Mouse (Mus musculus) limb, embryonic 14.5 days (tissue): Measurements from ENCODE around the gene Pgd. TPM values are rescaled to one million over a fixed set of nuclear protein-coding genes. Genes with fewer than 3 reads are reported as not detected.

Experiments used
- ATAC-seq: fragments of 200-750 bp; cut with Nextera tagmentation; 2 replicates; pipeline ENCODE4 v1.8.0; 2017; ENCODE audit warnings: low read depth, moderate number of reproducible peaks, moderate TSS enrichment; ENCODE audit not compliant: low FRiP score
- DNase-seq: peaks from one replicate; pipeline ENCODE4 v3.0.0-alpha.2; 2015; ENCODE audit warnings: low spot score
- H3K27ac ChIP-seq: fragments of 300-500 bp; sonication (generic); replicated peaks from 2 replicates; pipeline ENCODE4 v1.5.1; 2014; ENCODE audit warnings: low read depth, mild to moderate bottlenecking, low read length, moderate library complexity, mixed read lengths
- H3K27me3 ChIP-seq: fragments of 300-500 bp; sonication (generic); 2 replicates; pipeline ENCODE4 v1.6.1; 2014; ENCODE audit warnings: low read length, mixed read lengths; ENCODE audit not compliant: control insufficient read depth, insufficient read depth
- H3K36me3 ChIP-seq: fragments of 300-500 bp; sonication (generic); 2 replicates; pipeline ENCODE4 v1.6.1; 2014; ENCODE audit warnings: mild to moderate bottlenecking, low read length, moderate library complexity, mixed read lengths; ENCODE audit not compliant: control insufficient read depth, insufficient read depth
- H3K4me1 ChIP-seq: fragments of 300-500 bp; sonication (generic); 2 replicates; pipeline ENCODE4 v1.6.1; 2014; ENCODE audit warnings: antibody characterized with exemption, low read length, mixed read lengths; ENCODE audit not compliant: control insufficient read depth, insufficient read depth
- H3K4me2 ChIP-seq: fragments of 300-500 bp; sonication (generic); replicated peaks from 2 replicates; pipeline ENCODE4 v1.6.1; 2014; ENCODE audit warnings: low read depth, mild to moderate bottlenecking, low read length, moderate library complexity; ENCODE audit not compliant: severe bottlenecking
- H3K4me3 ChIP-seq: fragments of 300-500 bp; sonication (generic); replicated peaks from 2 replicates; pipeline ENCODE4 v1.5.1; 2014; ENCODE audit warnings: low read length
- H3K9ac ChIP-seq: fragments of 300-500 bp; sonication (generic); 2 replicates; pipeline ENCODE4 v1.6.1; 2014; ENCODE audit warnings: mild to moderate bottlenecking, low read depth, low read length, moderate library complexity; ENCODE audit not compliant: severe bottlenecking
- H3K9me3 ChIP-seq: fragments of 300-500 bp; sonication (generic); 2 replicates; pipeline ENCODE4 v1.6.1; 2016; ENCODE audit warnings: low read length; ENCODE audit not compliant: control insufficient read depth
- POLR2A ChIP-seq: fragments of 200-500 bp; IDR thresholded peaks from 2 replicates; pipeline ENCODE4 v1.8.0; 2012; ENCODE audit warnings: inconsistent platforms, mild to moderate bottlenecking, moderate library complexity, borderline replicate concordance; ENCODE audit not compliant: insufficient read depth, insufficient read length; ENCODE audit errors: extremely low read depth
- WGBS: fragments of 180-500 bp; shearing (Covaris S2); extraction: QIAGEN DNeasy Blood & Tissue Kit; methylation state at CpG from one replicate; pipeline ENCODE4 v1.1.7; 2014; 5-methylcytosine and 5-hydroxymethylcytosine counted together
- polyA plus RNA-seq, 2 experiments: library from polyadenylated mRNA; depleted of rRNA in 1 of 2; stranded (reverse) in 1 of 2; unstranded in 1 of 2; fragments of >200 nt; fragmentation: Nextera tagmentation in 1 of 2; extraction: Ambion mirVana in 1 of 2; gene quantifications; 2 replicates each; pipeline versions ENCODE4 v1.2.1 to v1.2.3; 2012 to 2014

Pgd gene
- polyA plus RNA-seq, 2 experiments = 41.9 to 99.0 TPM

GRCm38 (mm10) chr4:149159891-149160290 is 6.7 kb downstream of the Pgd start:
- Histone ChIP-seq H3K27ac (no peak overlapping the region), H3K4me2 (no peak overlapping the region), H3K4me1 (no peaks in the 10 kb centered on the region), H3K27me3 (no peaks in the 10 kb centered on the region), H3K4me3 (no peak overlapping the region), H3K9me3 (no peaks in the 10 kb centered on the region), H3K36me3 (peaks cover 86% of the 10 kb centered on the region), H3K9ac (no peak overlapping the region)
- ATAC-seq (no peak), DNase-seq (no peak)
- WGBS = 88% methylated on average over 13 of the region's 13 CpGs
- no peak for TF ChIP-seq POLR2A

- no peak for ATAC-seq
- peaks cover 89% of the 10 kb centered on the region for H3K36me3 ChIP-seq
- no peak for DNase-seq
Observed at GRCm38 (mm10) chr4:149159203-149159602, 7.4 kb downstream of the Pgd start.

GRCm38 (mm10) chr4:149157415-149157973 is 9.1 kb downstream of the Pgd start:
- DNase-seq (no peak), ATAC-seq (no peak)
- H3K27me3 ChIP-seq = no peaks in the 10 kb centered on the region
- TF ChIP-seq POLR2A = no peak
- no peak overlapping the region for H3K4me2 ChIP-seq
- H3K36me3 ChIP-seq = peaks cover 98% of the 10 kb centered on the region
- no peak overlapping the region for H3K27ac ChIP-seq
- 88% methylated on average over 8 of the region's 8 CpGs for WGBS
- no peak overlapping the region for H3K4me3 ChIP-seq
- H3K4me1 ChIP-seq = no peaks in the 10 kb centered on the region
- H3K9ac ChIP-seq = no peak overlapping the region
- no peaks in the 10 kb centered on the region for H3K9me3 ChIP-seq

More at GRCm38 (mm10) chr4:149159203-149159602, 7.4 kb downstream of the Pgd start:
- Histone ChIP-seq H3K4me3 (no peak overlapping the region), H3K27ac (no peak overlapping the region), H3K4me1 (no peaks in the 10 kb centered on the region), H3K9me3 (no peaks in the 10 kb centered on the region), H3K4me2 (no peak overlapping the region), H3K27me3 (no peaks in the 10 kb centered on the region), H3K9ac (no peak overlapping the region)
- TF ChIP-seq POLR2A = no peak
- WGBS = 86% methylated on average over 2 of the region's 2 CpGs

- Histone ChIP-seq H3K4me1 (no peaks in the 10 kb centered on the region), H3K4me3 (no peak overlapping the region), H3K27ac (no peak overlapping the region), H3K9ac (no peak overlapping the region), H3K36me3 (peaks cover 100% of the 10 kb centered on the region), H3K27me3 (no peaks in the 10 kb centered on the region), H3K4me2 (no peak overlapping the region), H3K9me3 (no peaks in the 10 kb centered on the region)
- ATAC-seq = no peak
- DNase-seq = no peak
- no peak for TF ChIP-seq POLR2A
- 94% methylated on average over 6 of the region's 6 CpGs for WGBS
Observed at GRCm38 (mm10) chr4:149155711-149156110, 10.9 kb downstream of the Pgd start.

- ATAC-seq (no peak), DNase-seq (no peak)
- no peaks in the 10 kb centered on the region for H3K27me3 ChIP-seq
- no peaks in the 10 kb centered on the region for H3K4me1 ChIP-seq
- H3K4me2 ChIP-seq = no peak overlapping the region
- TF ChIP-seq POLR2A = no peak
- no peak overlapping the region for H3K9ac ChIP-seq
- 97% methylated on average over 7 of the region's 7 CpGs for WGBS
- no peak overlapping the region for H3K27ac ChIP-seq
- peaks cover 100% of the 10 kb centered on the region for H3K36me3 ChIP-seq
- no peaks in the 10 kb centered on the region for H3K9me3 ChIP-seq
- H3K4me3 ChIP-seq = no peak overlapping the region
Observed at GRCm38 (mm10) chr4:149154859-149155258, 11.7 kb downstream of the Pgd start.
